Mouse (Mus musculus) right cerebral cortex, adult 2 months (tissue): Measurements from ENCODE around the gene Pknox2.
A peak's percentile ranks its signal among the peaks of the same experiment; 100 is the strongest.

Experiments
- DNase-seq, 2 experiments: peaks; one replicate each; pipeline ENCODE4 v3.0.0; 2021 to 2022; ENCODE audit warnings: low spot score in 2 of 2

Gene Pknox2

GRCm38 (mm10) chr9:37140464-37141181, 6.6 kb downstream of the Pknox2 start:
- DNase-seq: no peak

GRCm38 (mm10) chr9:37139514-37139913, 7.7 kb downstream of the Pknox2 start:
- no peak for DNase-seq

- DNase-seq: no peak
Measured at GRCm38 (mm10) chr9:37138883-37139282, 8.3 kb downstream of the Pknox2 start.

- no peak for DNase-seq
Measured at GRCm38 (mm10) chr9:37136340-37136739, 10.9 kb downstream of the Pknox2 start.

- no peak for DNase-seq
Measured at GRCm38 (mm10) chr9:37133495-37133894, 13.7 kb downstream of the Pknox2 start.

- DNase-seq: no peak
Measured at GRCm38 (mm10) chr9:37129046-37129445, 18.2 kb downstream of the Pknox2 start.

- no peak for DNase-seq
Measured at GRCm38 (mm10) chr9:37126197-37126596, 21.0 kb downstream of the Pknox2 start.

GRCm38 (mm10) chr9:37124696-37125480, 22.3 kb downstream of the Pknox2 start:
- no peak for DNase-seq

- no peak for DNase-seq
Measured at GRCm38 (mm10) chr9:37123384-37123783, 23.8 kb downstream of the Pknox2 start.

- DNase-seq: no peak
Measured at GRCm38 (mm10) chr9:37122971-37123370, 24.2 kb downstream of the Pknox2 start.

- no peak for DNase-seq
Measured at GRCm38 (mm10) chr9:37122381-37122780, 24.8 kb downstream of the Pknox2 start.

GRCm38 (mm10) chr9:37121761-37122331, 25.4 kb downstream of the Pknox2 start:
- DNase-seq: no peak

- DNase-seq: peak in 1 of 2 experiments; percentile 27
Measured at GRCm38 (mm10) chr9:37120801-37121200, 26.4 kb downstream of the Pknox2 start.

GRCm38 (mm10) chr9:37117529-37117928, 29.7 kb downstream of the Pknox2 start:
- no peak for DNase-seq

- DNase-seq: no peak
Measured at GRCm38 (mm10) chr9:37116632-37117413, 30.4 kb downstream of the Pknox2 start.

- no peak for DNase-seq
Measured at GRCm38 (mm10) chr9:37115820-37116219, 31.4 kb downstream of the Pknox2 start.

- DNase-seq: no peak
Measured at GRCm38 (mm10) chr9:37114286-37115267, 32.6 kb downstream of the Pknox2 start.

GRCm38 (mm10) chr9:37107546-37107945, 39.7 kb downstream of the Pknox2 start:
- DNase-seq: no peak

GRCm38 (mm10) chr9:37106808-37107207, 40.4 kb downstream of the Pknox2 start:
- peak in 1 of 2 experiments; percentile 28 for DNase-seq

GRCm38 (mm10) chr9:37104249-37104648, 43.0 kb downstream of the Pknox2 start:
- DNase-seq: no peak

- no peak for DNase-seq
Measured at GRCm38 (mm10) chr9:37103778-37104177, 43.4 kb downstream of the Pknox2 start.
